ENCODE assay signal across 9 mouse cellular contexts in the genomic region with DNA sequence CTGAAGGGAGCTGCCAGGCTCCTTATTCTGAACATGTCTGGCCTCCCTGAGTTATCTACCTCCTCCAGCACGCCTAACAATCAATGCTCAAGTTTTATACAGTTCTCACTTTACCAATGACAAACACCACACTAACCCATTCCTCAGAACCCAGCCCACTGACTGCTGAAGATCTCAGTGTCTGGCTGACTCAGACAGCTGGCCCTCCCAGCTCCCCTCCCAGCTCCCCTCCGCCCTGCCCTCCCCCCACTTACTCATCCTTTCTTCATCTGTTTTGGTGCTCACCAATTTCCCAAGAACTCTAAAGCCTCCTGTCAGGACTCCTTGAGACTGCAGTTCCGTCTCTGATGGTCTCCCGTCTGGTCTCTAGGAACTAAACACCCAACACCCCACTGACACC.
DNase-seq lines count a peak whose midpoint lies in the region; ATAC-seq and TF ChIP-seq lines count a peak whose summit lies in the region.
"Had no signal": no experiment of that assay in that cellular context is flagged by ENCODE, and none has a peak within 500 bp of the region (broad histone marks: within the 10 kb centered on the region; RNA-seq: fewer than 3 reads in every experiment).

No protein-coding gene starts in this region.

- H3K27me3 ChIP-seq in hindbrain, embryonic 10.5 days (ENCODE audit: insufficient read depth, poor library complexity, severe bottlenecking), result peaks cover 7% of the 10 kb centered on the region; the same call in 1 of the 2 replicates
- H3K27me3 ChIP-seq in hindbrain, postnatal 0 days (ENCODE audit: insufficient read depth, low read length), result no peaks in the 10 kb centered on the region
- no peaks in the 10 kb centered on the region for H3K27me3 ChIP-seq in ES-Bruce4 (ENCODE audit: control insufficient read depth, insufficient read depth, low read length, poor library complexity, severe bottlenecking)
- no peaks in the 10 kb centered on the region for H3K27me3 ChIP-seq in liver, embryonic 12.5 days (replicated peaks)

- WGBS in hindbrain, embryonic 10.5 days, result 17% methylated on average over 4 of the region's 4 CpGs
- 41% methylated on average over 4 of the region's 4 CpGs for WGBS in hindbrain, postnatal 0 days
- 46% methylated on average over 4 of the region's 4 CpGs for WGBS in liver, embryonic 12.5 days (ENCODE audit: insufficient replicate concordance)

- no peak overlapping the region for H3K4me3 ChIP-seq in hindbrain, embryonic 10.5 days
- no peak overlapping the region for H3K4me3 ChIP-seq in hindbrain, postnatal 0 days (ENCODE audit: low read length)
- H3K4me3 ChIP-seq in ES-Bruce4 (ENCODE audit: low read depth, low read length), result no peak overlapping the region
- no peak overlapping the region for H3K4me3 ChIP-seq in liver, embryonic 12.5 days

- TF ChIP-seq POLR2A in ES-Bruce4 (IDR thresholded peaks at IDR 0.05; ENCODE audit: insufficient read depth, low read length), result no peak

- no peaks in the 10 kb centered on the region for H3K9me3 ChIP-seq in hindbrain, embryonic 10.5 days
- no peaks in the 10 kb centered on the region for H3K9me3 ChIP-seq in hindbrain, postnatal 0 days (ENCODE audit: low read length)
- no peaks in the 10 kb centered on the region for H3K9me3 ChIP-seq in ES-Bruce4 (replicated peaks; ENCODE audit: control insufficient read depth, insufficient read depth, low read length, poor library complexity, severe bottlenecking)
- H3K9me3 ChIP-seq in liver, embryonic 12.5 days (replicated peaks), result no peaks in the 10 kb centered on the region

- no peak overlapping the region for H3K9ac ChIP-seq in hindbrain, postnatal 0 days (replicated peaks; ENCODE audit: low read length)
- no peak overlapping the region for H3K9ac ChIP-seq in ES-Bruce4 (ENCODE audit: low read depth, poor library complexity, severe bottlenecking)
- H3K9ac ChIP-seq in liver, embryonic 12.5 days, result peak overlapping the region; percentile 14; the same call in 1 of the 2 replicates

- no peak for TF ChIP-seq CTCF in hindbrain, postnatal 0 days (IDR thresholded peaks at IDR 0.05; ENCODE audit: low read depth)
- TF ChIP-seq CTCF in ES-Bruce4 (IDR thresholded peaks at IDR 0.05; ENCODE audit: low read depth, low read length), result no peak

- no peak for ATAC-seq in hindbrain, postnatal 0 days
- peak; percentile 77 for ATAC-seq in liver, embryonic 12.5 days
- no peak for ATAC-seq in frontal cortex, adult (ENCODE audit: low TSS enrichment)
- ATAC-seq: intestine, postnatal 0 days had no signal

- peak overlapping the region; percentile 37 for H3K27ac ChIP-seq in hindbrain, embryonic 10.5 days
- no peak overlapping the region for H3K27ac ChIP-seq in hindbrain, postnatal 0 days
- H3K27ac ChIP-seq in ES-Bruce4 (ENCODE audit: insufficient read depth, low read length), result peak overlapping the region; percentile 74
- H3K27ac ChIP-seq in liver, embryonic 12.5 days, result peak overlapping the region; percentile 69

- no peak for DNase-seq in hindbrain, embryonic 10.5 days (ENCODE audit: low spot score)
- no peak for DNase-seq in hindbrain, postnatal 0 days (ENCODE audit: low spot score)
- DNase-seq in Muller cell, postnatal 12 days (ENCODE audit: inconsistent ontology term), result peak; percentile 72
- DNase-seq in layer of hippocampus, adult 18-20 months (ENCODE audit: low spot score in 2 of 2), result no peak
- DNase-seq: cerebellum, postnatal 14 days had no signal

- no peak overlapping the region for H3K4me2 ChIP-seq in hindbrain, postnatal 0 days (ENCODE audit: low read depth, low read length)
- peak overlapping the region; percentile 30 for H3K4me2 ChIP-seq in liver, embryonic 12.5 days

- H3K4me1 ChIP-seq in hindbrain, embryonic 10.5 days (replicated peaks), result peaks cover 43% of the 10 kb centered on the region
- H3K4me1 ChIP-seq in hindbrain, postnatal 0 days (ENCODE audit: insufficient read depth, low read length), result no peaks in the 10 kb centered on the region
- H3K4me1 ChIP-seq in ES-Bruce4 (ENCODE audit: control insufficient read depth, insufficient read depth, low read length), result peaks cover 5% of the 10 kb centered on the region
- peaks cover 95% of the 10 kb centered on the region for H3K4me1 ChIP-seq in liver, embryonic 12.5 days

- no peaks in the 10 kb centered on the region for H3K36me3 ChIP-seq in hindbrain, embryonic 10.5 days
- no peaks in the 10 kb centered on the region for H3K36me3 ChIP-seq in hindbrain, postnatal 0 days (ENCODE audit: insufficient read depth, low read length)
- no peaks in the 10 kb centered on the region for H3K36me3 ChIP-seq in ES-Bruce4 (ENCODE audit: control insufficient read depth, insufficient read depth, low read length, poor library complexity, severe bottlenecking)
- H3K36me3 ChIP-seq in liver, embryonic 12.5 days, result no peaks in the 10 kb centered on the region

- TF ChIP-seq EP300 in ES-Bruce4 (IDR thresholded peaks at IDR 0.05; ENCODE audit: insufficient read depth, low read depth, low read length), result no peak
